Mouse (Mus musculus): ENCODE data around the gene Tmem106c. TPM values are rescaled to one million over a fixed set of nuclear protein-coding genes. Genes with fewer than 3 reads are reported as not detected.
A peak's percentile ranks its signal among the peaks of the same experiment; 100 is the strongest.

Gene Tmem106c
- polyA plus RNA-seq, 1 experiment from 2014 or later = 118 TPM

GRCm38 (mm10) chr15:97938580-97938979, 25.4 kb upstream of the Tmem106c start:
- ATAC-seq (no peak), DNase-seq (ENCODE audit: low read depth, low spot score) (peak; percentile 44)
- CTCF ChIA-PET = interaction anchor here (0.8 to 1.2 kb wide), 2 partner anchors 11 to 25 kb away, joined by 3 read pairs; partner anchors contain the start of gene Tmem106c
- H3K27me3 ChIP-seq = no peaks in the 10 kb centered on the region
- in situ Hi-C loops (cut with MboI; ENCODE audit: low pct_unique_long_range_greater_than_20kb) = no loop called here
- POLR2A ChIA-PET = no interaction called here
- no peak for TF ChIP-seq CTCF (IDR thresholded peaks at IDR 0.05)

- no peak for TF ChIP-seq CTCF (IDR thresholded peaks at IDR 0.05)
- in situ Hi-C loops (cut with MboI; ENCODE audit: low pct_unique_long_range_greater_than_20kb) = loop anchor here (5.0 kb wide), 1 partner anchor 33 kb away; no protein-coding TSS in a partner anchor
- DNase-seq (ENCODE audit: low read depth, low spot score) (no peak), ATAC-seq (no peak)
- ChIA-PET CTCF (interaction anchor here (1.0 kb wide), 1 partner anchor 23 kb away, joined by 4 read pairs; no protein-coding TSS in a partner anchor), POLR2A (no interaction called here)
- no peaks in the 10 kb centered on the region for H3K27me3 ChIP-seq
Measured at GRCm38 (mm10) chr15:97940088-97940487, 23.9 kb upstream of the Tmem106c start.

GRCm38 (mm10) chr15:97941306-97941705, 22.7 kb upstream of the Tmem106c start:
- CTCF ChIA-PET = interaction anchor here (1.5 kb wide), 1 partner anchor 22 kb away, joined by 4 read pairs; the partner anchor contains the start of gene Tmem106c
- in situ Hi-C loops (cut with MboI; ENCODE audit: low pct_unique_long_range_greater_than_20kb) = loop anchor here (5.0 kb wide), 1 partner anchor 34 kb away; no protein-coding TSS in a partner anchor
- POLR2A ChIA-PET = no interaction called here
- H3K27me3 ChIP-seq = no peaks in the 10 kb centered on the region
- TF ChIP-seq CTCF (IDR thresholded peaks at IDR 0.05) = no peak
- no peak for DNase-seq (ENCODE audit: low read depth, low spot score)
- ATAC-seq = no peak

GRCm38 (mm10) chr15:97942538-97942937, 21.5 kb upstream of the Tmem106c start:
- in situ Hi-C loops (cut with MboI; ENCODE audit: low pct_unique_long_range_greater_than_20kb) = loop anchor here (5.0 kb wide), 1 partner anchor 35 kb away; no protein-coding TSS in a partner anchor
- no peak for TF ChIP-seq CTCF (IDR thresholded peaks at IDR 0.05)
- DNase-seq (ENCODE audit: low read depth, low spot score) (no peak), ATAC-seq (no peak)
- no peaks in the 10 kb centered on the region for H3K27me3 ChIP-seq
- ChIA-PET POLR2A (interaction anchor here (0.7 to 1.8 kb wide), 3 partner anchors 9 to 38 kb away, joined by 4 to 5 read pairs (median 4); no protein-coding TSS in a partner anchor), CTCF (interaction anchor here (1.2 to 1.5 kb wide), 3 partner anchors 9 to 21 kb away, joined by 4 read pairs; partner anchors contain the start of gene Tmem106c)

GRCm38 (mm10) chr15:97943356-97943755, 20.6 kb upstream of the Tmem106c start:
- CTCF ChIA-PET = interaction anchor here (1.2 kb wide), 2 partner anchors 8 to 21 kb away, joined by 4 read pairs; partner anchors contain the start of gene Tmem106c
- no peak for TF ChIP-seq CTCF (IDR thresholded peaks at IDR 0.05)
- in situ Hi-C loops (cut with MboI; ENCODE audit: low pct_unique_long_range_greater_than_20kb) = loop anchor here (5.0 kb wide), 1 partner anchor 36 kb away; no protein-coding TSS in a partner anchor
- H3K27me3 ChIP-seq = no peaks in the 10 kb centered on the region
- POLR2A ChIA-PET = interaction anchor here (0.7 to 1.8 kb wide), 3 partner anchors 11 to 72 kb away, joined by 3 to 5 read pairs (median 4); no protein-coding TSS in a partner anchor
- ATAC-seq (peak; percentile 37), DNase-seq (ENCODE audit: low read depth, low spot score) (no peak)

- in situ Hi-C loops (cut with MboI; ENCODE audit: low pct_unique_long_range_greater_than_20kb) = loop anchor here (5.0 kb wide), 1 partner anchor 38 kb away; no protein-coding TSS in a partner anchor
- no peaks in the 10 kb centered on the region for H3K27me3 ChIP-seq
- ATAC-seq (no peak), DNase-seq (ENCODE audit: low read depth, low spot score) (no peak)
- TF ChIP-seq CTCF (IDR thresholded peaks at IDR 0.05) = no peak
- CTCF ChIA-PET = interaction anchor here (0.7 to 2.1 kb wide), 3 partner anchors 19 to 95 kb away, joined by 3 to 6 read pairs (median 6); no protein-coding TSS in a partner anchor
- POLR2A ChIA-PET = no interaction called here
Measured at GRCm38 (mm10) chr15:97944919-97945574, 19.0 kb upstream of the Tmem106c start.

- TF ChIP-seq CTCF (IDR thresholded peaks at IDR 0.05) = no peak
- ChIA-PET POLR2A (no interaction called here), CTCF (interaction anchor here (1.8 to 2.1 kb wide), 2 partner anchors 41 to 96 kb away, joined by 6 read pairs; no protein-coding TSS in a partner anchor)
- no peaks in the 10 kb centered on the region for H3K27me3 ChIP-seq
- DNase-seq (ENCODE audit: low read depth, low spot score) (no peak), ATAC-seq (no peak)
- in situ Hi-C loops (cut with MboI; ENCODE audit: low pct_unique_long_range_greater_than_20kb) = no loop called here
Measured at GRCm38 (mm10) chr15:97945656-97946315, 18.2 kb upstream of the Tmem106c start.

GRCm38 (mm10) chr15:97948720-97949119, 15.3 kb upstream of the Tmem106c start:
- ATAC-seq = peak; percentile 20
- no peak for DNase-seq (ENCODE audit: low read depth, low spot score)
- in situ Hi-C loops (cut with MboI; ENCODE audit: low pct_unique_long_range_greater_than_20kb) = no loop called here
- ChIA-PET POLR2A (interaction anchor here (0.7 kb wide), 1 partner anchor 690 kb away, joined by 6 read pairs; no protein-coding TSS in a partner anchor), CTCF (no interaction called here)
- no peaks in the 10 kb centered on the region for H3K27me3 ChIP-seq
- TF ChIP-seq CTCF (IDR thresholded peaks at IDR 0.05) = no peak

- ATAC-seq (no peak), DNase-seq (ENCODE audit: low read depth, low spot score) (no peak)
- no peaks in the 10 kb centered on the region for H3K27me3 ChIP-seq
- TF ChIP-seq CTCF (IDR thresholded peaks at IDR 0.05) = no peak
- ChIA-PET POLR2A (no interaction called here), CTCF (no interaction called here)
- in situ Hi-C loops (cut with MboI; ENCODE audit: low pct_unique_long_range_greater_than_20kb) = no loop called here
Measured at GRCm38 (mm10) chr15:97949706-97950105, 14.3 kb upstream of the Tmem106c start.

- DNase-seq (ENCODE audit: low read depth, low spot score) = no peak
- in situ Hi-C loops (cut with MboI; ENCODE audit: low pct_unique_long_range_greater_than_20kb) = no loop called here
- ChIA-PET POLR2A (interaction anchor here (1.2 kb wide), 1 partner anchor 79 kb away, joined by 3 read pairs; no protein-coding TSS in a partner anchor), CTCF (interaction anchor here (0.9 kb wide), 1 partner anchor 14 kb away, joined by 4 read pairs; the partner anchor contains the start of gene Tmem106c)
- TF ChIP-seq CTCF (IDR thresholded peaks at IDR 0.05) = no peak
- H3K27me3 ChIP-seq = no peaks in the 10 kb centered on the region
- ATAC-seq = no peak
Measured at GRCm38 (mm10) chr15:97950240-97950639, 13.8 kb upstream of the Tmem106c start.

Measured in Patski (cell line).